ENCODE assay signal across 8 mouse cellular contexts in the genomic region with DNA sequence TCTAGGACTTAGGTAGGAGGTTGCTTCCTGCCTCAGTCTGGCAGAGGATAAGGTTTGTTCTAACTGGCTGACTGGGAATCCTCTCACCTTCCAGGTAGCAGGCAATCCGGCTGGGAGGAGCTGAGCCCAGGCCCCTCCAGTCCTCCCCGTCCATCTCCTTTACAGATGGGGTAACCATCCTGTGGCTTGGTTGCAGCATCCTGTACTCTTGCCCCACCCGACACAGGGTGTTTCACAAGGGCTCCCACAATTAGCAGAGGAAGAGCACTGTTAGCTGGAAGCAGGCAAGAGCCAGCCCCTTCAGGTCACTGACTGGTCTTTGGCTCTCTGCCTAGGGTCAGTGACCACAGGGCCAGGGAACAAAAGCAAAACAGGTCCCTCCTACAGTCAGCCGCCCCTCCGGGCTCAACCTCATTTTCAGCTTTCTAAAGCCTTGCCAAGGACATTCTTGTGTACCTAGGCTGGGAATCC. TPM values are rescaled to one million over a fixed set of nuclear protein-coding genes. Genes with fewer than 3 reads are reported as not detected.
A peak's percentile ranks its signal among the peaks of the same experiment; 100 is the strongest.
DNase-seq lines count a peak whose midpoint lies in the region; ATAC-seq and TF ChIP-seq lines count a peak whose summit lies in the region.

No protein-coding gene starts in this region.

- no peak overlapping the region for H3K4me3 ChIP-seq in forebrain, embryonic 11.5 days (ENCODE audit: low read depth, low read length)
- no peak overlapping the region for H3K4me3 ChIP-seq in forebrain, embryonic 15.5 days
- peak overlapping the region; percentile 62 for H3K4me3 ChIP-seq in bone marrow macrophage, adult 2 months (ENCODE audit: insufficient read depth, low read length)
- peak overlapping the region; percentile 15; the same call in 1 of the 2 replicates for H3K4me3 ChIP-seq in heart, postnatal 0 days (ENCODE audit: low read depth, low read length)
- no peak overlapping the region for H3K4me3 ChIP-seq in limb, embryonic 11.5 days (ENCODE audit: low read depth, low read length)
- no peak overlapping the region for H3K4me3 ChIP-seq in midbrain, embryonic 11.5 days (ENCODE audit: low read depth, low read length)

- no peak for TF ChIP-seq POLR2A in bone marrow macrophage, adult 2 months (IDR thresholded peaks at IDR 0.05; ENCODE audit: borderline replicate concordance, low read depth, low read length)

- peaks cover 22% of the 10 kb centered on the region for H3K4me1 ChIP-seq in forebrain, embryonic 11.5 days (replicated peaks; ENCODE audit: control insufficient read depth, insufficient read depth, low read length)
- peaks cover 41% of the 10 kb centered on the region for H3K4me1 ChIP-seq in forebrain, embryonic 15.5 days
- peaks cover 49% of the 10 kb centered on the region for H3K4me1 ChIP-seq in bone marrow macrophage, adult 2 months (ENCODE audit: control insufficient read depth, insufficient read depth, low read length)
- peaks cover 31% of the 10 kb centered on the region for H3K4me1 ChIP-seq in heart, postnatal 0 days (ENCODE audit: control insufficient read depth, insufficient read depth)
- H3K4me1 ChIP-seq in limb, embryonic 11.5 days (ENCODE audit: control insufficient read depth, insufficient read depth, low read length), result peaks cover 18% of the 10 kb centered on the region
- H3K4me1 ChIP-seq in midbrain, embryonic 11.5 days (ENCODE audit: control insufficient read depth, insufficient read depth, low read length), result peaks cover 24% of the 10 kb centered on the region

- peak; percentile 50 for DNase-seq in forebrain, embryonic 11.5 days (ENCODE audit: low spot score)
- no peak for DNase-seq in heart, postnatal 0 days (ENCODE audit: low spot score)
- DNase-seq in limb, embryonic 11.5 days (ENCODE audit: low spot score), result no peak
- DNase-seq in midbrain, embryonic 11.5 days (ENCODE audit: low spot score, missing footprints), result peak; percentile 79
- no peak for DNase-seq in left cerebral cortex, postnatal 4 days
- no peak for DNase-seq in urinary bladder, postnatal 10 days (ENCODE audit: low spot score)

- no peak for TF ChIP-seq EP300 in heart, postnatal 0 days (IDR thresholded peaks at IDR 0.05; ENCODE audit: low read depth)

- WGBS in forebrain, embryonic 11.5 days, result 29% methylated on average over 5 of the region's 5 CpGs
- 37% methylated on average over 5 of the region's 5 CpGs for WGBS in forebrain, embryonic 15.5 days
- WGBS in heart, postnatal 0 days, result 34% methylated on average over 5 of the region's 5 CpGs
- 67% methylated on average over 5 of the region's 5 CpGs for WGBS in limb, embryonic 11.5 days
- WGBS in midbrain, embryonic 11.5 days, result 18% methylated on average over 5 of the region's 5 CpGs

- peak overlapping the region; percentile 29; the same call in 1 of the 2 replicates for H3K9ac ChIP-seq in forebrain, embryonic 11.5 days (ENCODE audit: low read length)
- no peak overlapping the region for H3K9ac ChIP-seq in forebrain, embryonic 15.5 days (replicated peaks)
- peak overlapping the region; percentile 42 for H3K9ac ChIP-seq in heart, postnatal 0 days (replicated peaks; ENCODE audit: low read depth, low read length)
- H3K9ac ChIP-seq in limb, embryonic 11.5 days (ENCODE audit: low read length), result peak overlapping the region; percentile 23; the same call in 1 of the 2 replicates
- peak overlapping the region; percentile 33 for H3K9ac ChIP-seq in midbrain, embryonic 11.5 days (ENCODE audit: low read length)

- H3K27ac ChIP-seq in forebrain, embryonic 11.5 days (ENCODE audit: low read depth, low read length), result peak overlapping the region; percentile 4; the same call in 1 of the 2 replicates
- no peak overlapping the region for H3K27ac ChIP-seq in forebrain, embryonic 15.5 days (replicated peaks)
- peak overlapping the region; percentile 95 for H3K27ac ChIP-seq in bone marrow macrophage, adult 2 months (ENCODE audit: insufficient read depth, low read depth, low read length)
- H3K27ac ChIP-seq in heart, postnatal 0 days (ENCODE audit: low read depth), result peak overlapping the region; percentile 63
- H3K27ac ChIP-seq in limb, embryonic 11.5 days (replicated peaks; ENCODE audit: low read depth, low read length), result no peak overlapping the region
- H3K27ac ChIP-seq in midbrain, embryonic 11.5 days (ENCODE audit: low read depth, low read length), result no peak overlapping the region; the same call in 1 of the 2 replicates

- no peaks in the 10 kb centered on the region; the same call in 1 of the 2 replicates for H3K27me3 ChIP-seq in forebrain, embryonic 11.5 days (ENCODE audit: control insufficient read depth, insufficient read depth, low read length)
- H3K27me3 ChIP-seq in forebrain, embryonic 15.5 days, result no peaks in the 10 kb centered on the region
- H3K27me3 ChIP-seq in heart, postnatal 0 days (ENCODE audit: control insufficient read depth, insufficient read depth, low read length), result no peaks in the 10 kb centered on the region
- no peaks in the 10 kb centered on the region for H3K27me3 ChIP-seq in limb, embryonic 11.5 days (ENCODE audit: control insufficient read depth, insufficient read depth, low read length)
- H3K27me3 ChIP-seq in midbrain, embryonic 11.5 days (ENCODE audit: control insufficient read depth, insufficient read depth, low read length), result no peaks in the 10 kb centered on the region

- TF ChIP-seq CTCF in bone marrow macrophage, adult 2 months (IDR thresholded peaks at IDR 0.05; ENCODE audit: low read depth, low read length), result no peak
- no peak for TF ChIP-seq CTCF in heart, postnatal 0 days (IDR thresholded peaks at IDR 0.05; ENCODE audit: low read depth)

- intact Hi-C loops in left cerebral cortex, postnatal 4 days (cut with DNase I), result no loop called here

- H3K36me3 ChIP-seq in forebrain, embryonic 11.5 days (ENCODE audit: control insufficient read depth, insufficient read depth, low read length), result peaks cover 5% of the 10 kb centered on the region; the same call in 1 of the 2 replicates
- peaks cover 22% of the 10 kb centered on the region for H3K36me3 ChIP-seq in forebrain, embryonic 15.5 days
- peaks cover 13% of the 10 kb centered on the region for H3K36me3 ChIP-seq in heart, postnatal 0 days (replicated peaks; ENCODE audit: control insufficient read depth, insufficient read depth, low read length)
- H3K36me3 ChIP-seq in limb, embryonic 11.5 days (ENCODE audit: control insufficient read depth, insufficient read depth, low read length), result peaks cover 2% of the 10 kb centered on the region; the same call in 1 of the 2 replicates
- peaks cover 7% of the 10 kb centered on the region; the same call in 1 of the 2 replicates for H3K36me3 ChIP-seq in midbrain, embryonic 11.5 days (ENCODE audit: control insufficient read depth, insufficient read depth, low read length)

- no peaks in the 10 kb centered on the region for H3K9me3 ChIP-seq in forebrain, embryonic 11.5 days (ENCODE audit: control insufficient read depth, low read length)
- H3K9me3 ChIP-seq in forebrain, embryonic 15.5 days, result no peaks in the 10 kb centered on the region
- H3K9me3 ChIP-seq in heart, postnatal 0 days (replicated peaks; ENCODE audit: control insufficient read depth, low read length), result no peaks in the 10 kb centered on the region
- H3K9me3 ChIP-seq in limb, embryonic 11.5 days (ENCODE audit: control insufficient read depth, low read length), result no peaks in the 10 kb centered on the region
- H3K9me3 ChIP-seq in midbrain, embryonic 11.5 days (ENCODE audit: control insufficient read depth, low read length), result no peaks in the 10 kb centered on the region

- no peak for ATAC-seq in forebrain, embryonic 11.5 days (replicated peaks; ENCODE audit: low FRiP score)
- no peak for ATAC-seq in forebrain, embryonic 15.5 days (replicated peaks)
- ATAC-seq in heart, postnatal 0 days (ENCODE audit: insufficient read depth, low read depth), result no peak
- ATAC-seq in limb, embryonic 11.5 days (ENCODE audit: insufficient number of reproducible peaks, low FRiP score, low TSS enrichment, low read depth), result no peak
- no peak for ATAC-seq in midbrain, embryonic 11.5 days (ENCODE audit: low FRiP score)

- H3K4me2 ChIP-seq in forebrain, embryonic 11.5 days (ENCODE audit: low read depth, low read length, severe bottlenecking), result no peak overlapping the region
- H3K4me2 ChIP-seq in forebrain, embryonic 15.5 days (replicated peaks), result no peak overlapping the region
- peak overlapping the region; percentile 96 for H3K4me2 ChIP-seq in heart, postnatal 0 days (ENCODE audit: low read depth, low read length)
- H3K4me2 ChIP-seq in limb, embryonic 11.5 days (ENCODE audit: low read depth, severe bottlenecking), result 0 out of 2 replicates have a peak overlapping the region, but pooled peaks have one; percentile 12
- peak overlapping the region; percentile 4; the same call in 1 of the 2 replicates for H3K4me2 ChIP-seq in midbrain, embryonic 11.5 days

RNA-seq across cellular contexts. Expression of gene Mafg, which starts 3.0 kb away (rescaled TPM):
- 25.5 and 26.4 TPM in 2 replicates for polyA plus RNA-seq in forebrain, embryonic 11.5 days (2014; fragmentation: Nextera tagmentation; extraction: Ambion mirVana)
- polyA plus RNA-seq in forebrain, embryonic 15.5 days (2015; fragmentation: Nextera tagmentation; extraction: Ambion mirVana), result 42.1 and 44.1 TPM in 2 replicates
- 76.0 and 77.5 TPM in 2 replicates for polyA plus RNA-seq in bone marrow macrophage, adult 2 months (2012; ENCODE audit: insufficient read depth, insufficient read length, missing spikeins)
- 34.1 and 37.7 TPM in 2 replicates for total RNA-seq in heart, postnatal 0 days (2014; rRNA removed; ENCODE audit: low replicate concordance)
- 13.6 and 14.1 TPM in 2 replicates for polyA plus RNA-seq in heart, postnatal 0 days (2015; fragmentation: Nextera tagmentation; extraction: Ambion mirVana)
- polyA plus RNA-seq in limb, embryonic 11.5 days (2014; fragmentation: Nextera tagmentation; extraction: Ambion mirVana), result 22.6 and 24.2 TPM in 2 replicates
- polyA plus RNA-seq in midbrain, embryonic 11.5 days (2014; fragmentation: Nextera tagmentation; extraction: Ambion mirVana), result 18.0 and 19.7 TPM in 2 replicates
- 10 to 100 TPM; 83.3 to 85.8 TPM for total RNA-seq in left cerebral cortex, postnatal 4 days (2021)

RNA-seq across cellular contexts. Expression of gene Sirt7, which starts 5.4 kb away (rescaled TPM):
- 37.8 and 41.1 TPM in 2 replicates for polyA plus RNA-seq in forebrain, embryonic 11.5 days (2014; fragmentation: Nextera tagmentation; extraction: Ambion mirVana)
- polyA plus RNA-seq in forebrain, embryonic 15.5 days (2015; fragmentation: Nextera tagmentation; extraction: Ambion mirVana), result 51.4 and 53.1 TPM in 2 replicates
- 78.5 and 91.5 TPM in 2 replicates for polyA plus RNA-seq in bone marrow macrophage, adult 2 months (2012; ENCODE audit: insufficient read depth, insufficient read length, missing spikeins)
- 12.4 and 63.2 TPM in 2 replicates for total RNA-seq in heart, postnatal 0 days (2014; rRNA removed; ENCODE audit: low replicate concordance)
- polyA plus RNA-seq in heart, postnatal 0 days (2015; fragmentation: Nextera tagmentation; extraction: Ambion mirVana), result 14.1 and 15.2 TPM in 2 replicates
- polyA plus RNA-seq in limb, embryonic 11.5 days (2014; fragmentation: Nextera tagmentation; extraction: Ambion mirVana), result 24.6 TPM in 2 replicates
- polyA plus RNA-seq in midbrain, embryonic 11.5 days (2014; fragmentation: Nextera tagmentation; extraction: Ambion mirVana), result 29.5 and 33.2 TPM in 2 replicates
- 10 to 100 TPM; 37.5 to 38.0 TPM for total RNA-seq in left cerebral cortex, postnatal 4 days (2021)

RNA-seq across cellular contexts. Expression of gene Pcyt2, which starts 12.7 kb away (rescaled TPM):
- 126 and 134 TPM in 2 replicates for polyA plus RNA-seq in forebrain, embryonic 11.5 days (2014; fragmentation: Nextera tagmentation; extraction: Ambion mirVana)
- polyA plus RNA-seq in forebrain, embryonic 15.5 days (2015; fragmentation: Nextera tagmentation; extraction: Ambion mirVana), result 167 and 174 TPM in 2 replicates
- polyA plus RNA-seq in bone marrow macrophage, adult 2 months (2012; ENCODE audit: insufficient read depth, insufficient read length, missing spikeins), result 52.4 and 64.5 TPM in 2 replicates
- 57.5 and 76.7 TPM in 2 replicates for total RNA-seq in heart, postnatal 0 days (2014; rRNA removed; ENCODE audit: low replicate concordance)
- 67.5 and 69.6 TPM in 2 replicates for polyA plus RNA-seq in heart, postnatal 0 days (2015; fragmentation: Nextera tagmentation; extraction: Ambion mirVana)
- 105 and 111 TPM in 2 replicates for polyA plus RNA-seq in limb, embryonic 11.5 days (2014; fragmentation: Nextera tagmentation; extraction: Ambion mirVana)
- 89.4 and 101 TPM in 2 replicates for polyA plus RNA-seq in midbrain, embryonic 11.5 days (2014; fragmentation: Nextera tagmentation; extraction: Ambion mirVana)
- 100 to 1,000 TPM; 144 to 168 TPM for total RNA-seq in left cerebral cortex, postnatal 4 days (2021)

RNA-seq across cellular contexts. Expression of gene Pycr1, which starts 13.1 kb away (rescaled TPM):
- polyA plus RNA-seq in forebrain, embryonic 11.5 days (2014; fragmentation: Nextera tagmentation; extraction: Ambion mirVana), result 33.7 and 36.9 TPM in 2 replicates
- 30.9 and 35.3 TPM in 2 replicates for polyA plus RNA-seq in forebrain, embryonic 15.5 days (2015; fragmentation: Nextera tagmentation; extraction: Ambion mirVana)
- 0.61 and 0.78 TPM in 2 replicates for polyA plus RNA-seq in bone marrow macrophage, adult 2 months (2012; ENCODE audit: insufficient read depth, insufficient read length, missing spikeins)
- 2.1 and 5.8 TPM in 2 replicates for total RNA-seq in heart, postnatal 0 days (2014; rRNA removed; ENCODE audit: low replicate concordance)
- 6.3 and 6.5 TPM in 2 replicates for polyA plus RNA-seq in heart, postnatal 0 days (2015; fragmentation: Nextera tagmentation; extraction: Ambion mirVana)
- polyA plus RNA-seq in limb, embryonic 11.5 days (2014; fragmentation: Nextera tagmentation; extraction: Ambion mirVana), result 33.3 and 34.2 TPM in 2 replicates
- polyA plus RNA-seq in midbrain, embryonic 11.5 days (2014; fragmentation: Nextera tagmentation; extraction: Ambion mirVana), result 32.4 and 32.8 TPM in 2 replicates
- 1 to 10 TPM; 6.1 to 8.3 TPM for total RNA-seq in left cerebral cortex, postnatal 4 days (2021)

RNA-seq across cellular contexts. Expression of gene Myadml2, which starts 17.5 kb away (rescaled TPM):
- 0.51 TPM in 1 of 2 replicates, not detected in the other for polyA plus RNA-seq in forebrain, embryonic 11.5 days (2014; fragmentation: Nextera tagmentation; extraction: Ambion mirVana)
- 0.47 TPM in 1 of 2 replicates, not detected in the other for polyA plus RNA-seq in forebrain, embryonic 15.5 days (2015; fragmentation: Nextera tagmentation; extraction: Ambion mirVana)
- polyA plus RNA-seq in bone marrow macrophage, adult 2 months (2012; ENCODE audit: insufficient read depth, insufficient read length, missing spikeins), result not detected in 2 replicates
- 27.8 and 29.3 TPM in 2 replicates for total RNA-seq in heart, postnatal 0 days (2014; rRNA removed; ENCODE audit: low replicate concordance)
- 32.7 and 33.5 TPM in 2 replicates for polyA plus RNA-seq in heart, postnatal 0 days (2015; fragmentation: Nextera tagmentation; extraction: Ambion mirVana)
- polyA plus RNA-seq in limb, embryonic 11.5 days (2014; fragmentation: Nextera tagmentation; extraction: Ambion mirVana), result not detected in 2 replicates
- 0.36 and 0.57 TPM in 2 replicates for polyA plus RNA-seq in midbrain, embryonic 11.5 days (2014; fragmentation: Nextera tagmentation; extraction: Ambion mirVana)
- total RNA-seq in left cerebral cortex, postnatal 4 days (2021), result 1 to 10 TPM; 1.0 to 2.9 TPM

Comparison
In these comparisons a context has a peak if more than half of its experiments do, and no peak if none do; other contexts are left out.
1. H3K27ac ChIP-seq: peak in forebrain, embryonic 11.5 days (single experiment), bone marrow macrophage, adult 2 months (single experiment) and heart, postnatal 0 days (single experiment); none in forebrain, embryonic 15.5 days (single experiment), limb, embryonic 11.5 days (single experiment) and midbrain, embryonic 11.5 days (single experiment).
2. DNase-seq: peak in forebrain, embryonic 11.5 days (single experiment) and midbrain, embryonic 11.5 days (single experiment); none in heart, postnatal 0 days (single experiment), limb, embryonic 11.5 days (single experiment), left cerebral cortex, postnatal 4 days (single experiment) and urinary bladder, postnatal 10 days (single experiment).
3. H3K4me2 ChIP-seq: peak in heart, postnatal 0 days (single experiment), limb, embryonic 11.5 days (single experiment) and midbrain, embryonic 11.5 days (single experiment); none in forebrain, embryonic 11.5 days (single experiment) and forebrain, embryonic 15.5 days (single experiment).
4. H3K4me3 ChIP-seq: peak in bone marrow macrophage, adult 2 months (single experiment) and heart, postnatal 0 days (single experiment); none in forebrain, embryonic 11.5 days (single experiment), forebrain, embryonic 15.5 days (single experiment), limb, embryonic 11.5 days (single experiment) and midbrain, embryonic 11.5 days (single experiment).